Mouse (Mus musculus) lung, embryonic 15.5 days (tissue): ENCODE measurements around the gene Usp30. TPM values are rescaled to one million over a fixed set of nuclear protein-coding genes. Genes with fewer than 3 reads are reported as not detected.

Source experiments
- ATAC-seq: fragments of 200-750 bp; cut with Nextera tagmentation; 2 replicates; pipeline ENCODE4 v1.8.0; 2017; ENCODE audit warnings: moderate number of reproducible peaks, borderline replicate concordance; ENCODE audit not compliant: low FRiP score, low TSS enrichment; ENCODE audit errors: extremely low read depth
- H3K27ac ChIP-seq: fragments of 300-500 bp; sonication (generic); 2 replicates; pipeline ENCODE4 v1.5.1; 2015; ENCODE audit warnings: moderate library complexity, mild to moderate bottlenecking, inconsistent platforms
- H3K27me3 ChIP-seq: fragments of 300-500 bp; sonication (generic); 2 replicates; pipeline ENCODE4 v1.6.1; 2015; ENCODE audit warnings: inconsistent platforms
- H3K36me3 ChIP-seq: fragments of 300-500 bp; sonication (generic); 2 replicates; pipeline ENCODE4 v1.6.1; 2015; ENCODE audit warnings: inconsistent platforms
- H3K4me1 ChIP-seq: fragments of 300-500 bp; sonication (generic); 2 replicates; pipeline ENCODE4 v1.6.1; 2015; ENCODE audit warnings: inconsistent platforms
- H3K4me2 ChIP-seq: fragments of 300-500 bp; sonication (generic); 2 replicates; pipeline ENCODE4 v1.6.1; 2015; ENCODE audit warnings: inconsistent platforms, mild to moderate bottlenecking, moderate library complexity
- H3K4me3 ChIP-seq: fragments of 300-500 bp; sonication (generic); 2 replicates; pipeline ENCODE4 v1.5.1; 2015; ENCODE audit warnings: mild to moderate bottlenecking, inconsistent platforms
- H3K9ac ChIP-seq: fragments of 300-500 bp; sonication (generic); 2 replicates; pipeline ENCODE4 v1.6.1; 2015; ENCODE audit warnings: inconsistent platforms
- H3K9me3 ChIP-seq: fragments of 300-500 bp; sonication (generic); 2 replicates; pipeline ENCODE4 v1.6.1; 2016; ENCODE audit warnings: inconsistent platforms
- WGBS: fragments of 180-500 bp; shearing (Covaris S2); methylation state at CpG from one replicate; pipeline ENCODE4 v1.1.7; 2015; 5-methylcytosine and 5-hydroxymethylcytosine counted together
- polyA plus RNA-seq: library from polyadenylated mRNA; unstranded; fragments of >200 nt; fragmentation: Nextera tagmentation; extraction: Ambion mirVana; gene quantifications from 2 replicates; pipeline ENCODE4 v1.2.1, GENCODE M21; 2015

The Usp30 gene
- polyA plus RNA-seq, result 11.4 and 13.2 TPM in 2 replicates

DNA sequence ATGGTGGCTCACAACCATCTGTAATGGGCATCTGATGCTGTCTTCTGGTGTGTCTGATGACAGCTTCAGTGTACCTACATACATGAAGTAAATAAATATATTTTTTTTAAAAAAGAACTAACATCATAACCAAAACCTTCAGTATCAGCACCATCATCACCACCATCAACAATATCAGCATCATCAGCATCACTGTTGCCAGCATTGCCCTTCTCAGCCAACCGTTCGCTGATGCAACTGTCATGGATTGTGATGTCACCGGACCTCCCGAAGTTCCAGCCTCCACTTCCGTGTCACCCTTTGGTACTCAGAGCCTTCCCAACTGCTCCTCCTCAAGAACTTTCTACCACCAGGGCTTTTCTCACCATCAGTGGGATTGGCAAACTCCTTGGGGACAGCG, at the start of gene Usp30:
TSS of gene Usp30 (plus strand) at position 301 of the 400 bp plus-strand sequence.
- Histone ChIP-seq H3K4me2 (no peak within 1 kb of the TSS), H3K36me3 (no peaks in the 10 kb centered on the region), H3K4me3 (no peak within 1 kb of the TSS), H3K27me3 (no peaks in the 10 kb centered on the region), H3K9me3 (no peaks in the 10 kb centered on the region), H3K4me1 (no peaks in the 10 kb centered on the region), H3K27ac (no peak within 1 kb of the TSS), H3K9ac (no peak within 1 kb of the TSS)
- WGBS, result 83% methylated on average over 6 of the region's 6 CpGs
- ATAC-seq, result no peak

DNA sequence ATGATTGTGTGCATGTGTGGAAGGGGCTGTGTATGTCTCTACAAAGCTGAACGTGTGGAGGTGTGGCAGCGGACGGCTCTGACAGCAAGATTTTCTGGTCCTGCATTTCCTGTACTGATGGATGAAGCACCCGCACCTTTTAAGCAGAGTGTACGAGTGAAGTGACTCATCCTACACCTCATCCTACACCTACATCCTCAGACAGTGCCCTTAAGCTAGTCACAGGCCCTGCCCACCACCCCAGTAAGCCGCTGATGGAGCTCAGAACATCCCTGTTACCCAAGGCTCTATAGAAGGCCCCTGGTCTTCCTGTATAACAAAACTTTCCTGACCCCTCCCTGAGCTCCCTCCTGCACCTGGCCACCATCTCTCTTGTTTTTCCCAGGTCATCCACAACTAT, 40.9 kb upstream of the Usp30 start:
- H3K9ac ChIP-seq, result no peak overlapping the region
- no peaks in the 10 kb centered on the region for H3K36me3 ChIP-seq
- no peak for ATAC-seq
- no peaks in the 10 kb centered on the region for H3K9me3 ChIP-seq
- H3K27me3 ChIP-seq, result no peaks in the 10 kb centered on the region
- no peaks in the 10 kb centered on the region for H3K4me1 ChIP-seq
- no peak overlapping the region for H3K27ac ChIP-seq
- H3K4me2 ChIP-seq, result no peak overlapping the region
- WGBS, result 44% methylated on average over 6 of the region's 6 CpGs
- no peak overlapping the region for H3K4me3 ChIP-seq

DNA sequence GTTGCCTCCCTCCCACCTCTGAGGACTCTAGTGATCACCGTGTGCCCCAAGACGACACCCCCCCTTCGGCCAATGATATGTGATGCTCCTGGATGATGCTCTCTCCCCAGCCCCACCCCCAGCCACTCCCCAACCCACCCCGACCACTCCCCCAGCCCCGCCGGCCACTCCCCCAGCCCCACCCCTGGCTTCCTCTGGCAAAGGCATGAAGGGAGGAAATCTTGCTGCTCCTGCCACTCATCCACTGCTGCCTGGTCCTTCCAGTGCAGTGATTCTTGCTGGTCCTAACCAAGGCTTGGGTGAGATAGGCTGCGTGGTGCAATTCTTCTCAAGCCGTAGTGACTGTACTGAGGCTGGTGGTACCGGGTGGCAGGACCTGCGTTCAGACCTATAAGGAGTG, 40.4 kb upstream of the Usp30 start:
- 0 out of 2 replicates have a peak, but pooled peaks have one; percentile 10 for ATAC-seq
- H3K9me3 ChIP-seq, result no peaks in the 10 kb centered on the region
- no peaks in the 10 kb centered on the region for H3K4me1 ChIP-seq
- H3K27ac ChIP-seq, result no peak overlapping the region
- H3K9ac ChIP-seq, result no peak overlapping the region
- 7% methylated on average over 8 of the region's 10 CpGs for WGBS
- H3K4me3 ChIP-seq, result no peak overlapping the region
- no peaks in the 10 kb centered on the region for H3K36me3 ChIP-seq
- H3K4me2 ChIP-seq, result no peak overlapping the region
- no peaks in the 10 kb centered on the region for H3K27me3 ChIP-seq

DNA sequence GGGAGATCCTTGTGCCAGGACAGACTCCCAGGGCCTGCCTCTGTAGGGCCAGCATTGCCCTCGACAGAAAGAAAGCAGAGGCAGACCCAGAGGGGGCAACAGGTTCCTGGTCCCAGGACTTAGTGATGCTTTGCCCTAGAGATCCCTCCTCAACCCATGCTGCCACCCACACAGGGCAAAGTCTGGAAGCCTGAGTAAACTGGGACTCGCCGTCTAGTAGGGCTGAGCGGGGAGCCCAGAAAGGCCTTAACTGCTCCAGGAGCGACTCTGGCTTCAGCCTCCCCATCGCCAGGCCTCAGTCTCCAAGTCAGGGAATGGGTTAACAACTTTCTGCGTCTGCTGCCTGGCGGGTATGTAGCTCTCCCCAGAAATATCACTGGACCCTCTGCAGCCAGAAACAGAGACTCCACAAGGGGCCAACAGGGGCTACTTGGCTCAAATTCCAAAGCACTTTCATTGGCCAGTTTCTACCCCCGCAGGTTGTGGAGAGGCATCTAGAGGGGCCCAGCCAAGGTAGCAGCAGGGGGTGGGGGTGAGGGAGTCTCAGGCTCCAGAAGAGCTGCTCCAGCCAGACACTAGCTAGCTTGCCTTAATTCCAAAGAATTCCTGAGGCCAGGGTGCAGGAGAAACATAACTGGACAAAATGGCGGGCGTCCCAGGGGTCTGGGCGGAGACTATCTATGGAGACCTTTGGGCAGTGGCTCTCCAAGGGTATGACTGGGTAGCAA, 37.9 kb upstream of the Usp30 start:
- Histone ChIP-seq H3K4me1 (no peaks in the 10 kb centered on the region), H3K27me3 (no peaks in the 10 kb centered on the region), H3K9ac (no peak overlapping the region), H3K36me3 (no peaks in the 10 kb centered on the region), H3K9me3 (no peaks in the 10 kb centered on the region), H3K27ac (no peak overlapping the region), H3K4me2 (no peak overlapping the region), H3K4me3 (no peak overlapping the region)
- ATAC-seq, result no peak
- 77% methylated on average over 12 of the region's 12 CpGs for WGBS

DNA sequence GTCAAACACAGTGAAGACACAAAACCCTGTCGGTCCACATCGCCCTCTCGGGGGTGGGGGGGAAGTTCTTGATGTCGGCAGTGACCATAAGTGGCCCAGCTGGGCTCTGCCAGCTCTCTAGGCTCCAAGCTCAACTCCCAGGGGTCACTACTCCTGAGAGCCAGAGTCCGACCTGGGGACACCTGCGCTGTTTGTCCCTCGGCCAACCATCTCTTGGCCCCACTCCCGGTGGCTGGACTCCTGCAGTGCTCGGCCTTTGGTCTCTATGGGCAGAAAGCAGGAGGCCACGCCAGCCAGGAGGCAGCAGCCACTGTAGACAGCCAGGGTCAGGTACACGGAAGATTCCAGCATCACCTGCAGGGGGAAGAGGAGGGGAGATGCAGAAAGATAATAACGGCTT, 37.1 kb upstream of the Usp30 start:
- Histone ChIP-seq H3K36me3 (no peaks in the 10 kb centered on the region), H3K9me3 (no peaks in the 10 kb centered on the region), H3K4me1 (no peaks in the 10 kb centered on the region), H3K27ac (no peak overlapping the region), H3K27me3 (no peaks in the 10 kb centered on the region), H3K4me2 (no peak overlapping the region), H3K9ac (no peak overlapping the region), H3K4me3 (no peak overlapping the region)
- WGBS, result 77% methylated on average over 12 of the region's 12 CpGs
- no peak for ATAC-seq

DNA sequence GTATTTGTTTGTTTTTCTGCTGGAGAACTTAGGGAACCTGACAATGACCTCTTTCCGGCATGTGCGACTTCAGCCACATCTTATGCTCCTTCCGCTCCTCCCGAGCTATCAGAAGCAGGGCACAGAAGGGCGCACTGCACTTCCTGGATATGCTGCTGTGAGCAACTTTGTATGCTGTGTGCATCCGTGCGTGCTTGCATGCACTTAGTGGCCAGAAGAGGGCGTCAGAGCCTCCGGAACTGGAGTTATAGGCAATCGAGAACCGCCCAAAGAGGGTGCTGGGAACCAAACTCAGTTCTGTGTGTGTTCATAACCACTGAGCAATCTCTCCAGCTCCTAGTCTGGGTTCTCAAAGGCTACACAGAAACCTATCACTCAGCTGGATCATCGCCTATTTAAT, 34.6 kb upstream of the Usp30 start:
- ATAC-seq, result no peak
- no peaks in the 10 kb centered on the region for H3K4me1 ChIP-seq
- H3K36me3 ChIP-seq, result no peaks in the 10 kb centered on the region
- WGBS, result 90% methylated on average over 12 of the region's 12 CpGs
- no peak overlapping the region for H3K27ac ChIP-seq
- no peak overlapping the region for H3K4me3 ChIP-seq
- H3K9me3 ChIP-seq, result no peaks in the 10 kb centered on the region
- H3K9ac ChIP-seq, result no peak overlapping the region
- no peaks in the 10 kb centered on the region for H3K27me3 ChIP-seq
- H3K4me2 ChIP-seq, result no peak overlapping the region

DNA sequence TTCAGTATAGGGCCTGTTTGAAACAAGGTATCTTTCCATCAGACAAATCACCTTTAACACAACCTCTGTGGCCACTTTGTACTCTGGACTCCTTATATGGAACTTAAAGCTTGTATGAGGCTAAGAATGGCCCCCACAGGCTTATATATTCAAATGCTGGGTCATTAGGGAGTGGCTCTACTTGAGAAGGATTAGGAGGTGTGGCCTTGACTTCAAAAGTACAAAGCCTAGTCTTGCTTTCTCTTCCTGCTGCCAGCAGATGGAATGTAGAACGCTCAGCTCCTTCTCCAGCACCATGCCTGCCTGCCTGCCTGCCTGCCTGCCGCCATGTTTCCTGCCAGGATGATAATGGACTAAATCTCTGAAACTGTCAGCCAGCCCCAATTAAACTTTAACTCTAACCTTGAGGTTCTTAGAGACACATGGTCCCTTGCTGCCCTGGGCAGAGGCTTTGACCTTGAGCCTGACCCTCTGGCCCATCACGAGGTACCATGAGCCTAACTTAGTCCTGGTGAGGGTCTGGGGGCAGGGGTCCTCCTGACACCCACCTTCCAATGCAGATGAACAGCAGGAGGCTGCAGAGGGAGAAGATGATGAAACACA, 33.0 kb upstream of the Usp30 start:
- no peak for ATAC-seq
- H3K9ac ChIP-seq, result no peak overlapping the region
- no peaks in the 10 kb centered on the region for H3K9me3 ChIP-seq
- WGBS, result 79% methylated on average over 3 of the region's 3 CpGs
- H3K27ac ChIP-seq, result no peak overlapping the region
- no peak overlapping the region for H3K4me2 ChIP-seq
- no peaks in the 10 kb centered on the region for H3K4me1 ChIP-seq
- H3K36me3 ChIP-seq, result no peaks in the 10 kb centered on the region
- H3K27me3 ChIP-seq, result no peaks in the 10 kb centered on the region
- no peak overlapping the region for H3K4me3 ChIP-seq

DNA sequence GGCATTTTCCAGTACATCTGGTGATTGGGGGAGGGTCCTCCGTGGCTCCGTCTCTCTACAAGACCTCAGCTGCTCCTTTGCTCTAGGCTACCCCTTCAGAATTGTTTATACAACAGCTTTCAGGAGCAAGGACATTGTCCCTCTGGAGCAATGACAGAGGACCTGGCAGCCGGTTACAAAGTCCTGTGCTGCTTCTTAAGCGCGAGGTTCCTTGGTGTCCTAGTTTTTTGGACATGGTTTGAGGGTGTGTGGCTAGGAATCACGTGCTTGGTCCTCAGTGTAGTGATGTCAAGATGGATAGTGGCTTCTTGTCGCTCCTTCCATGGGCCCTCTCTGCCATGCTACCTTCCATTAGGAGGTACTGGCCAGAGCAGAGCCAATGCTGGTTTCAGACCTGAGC, 30.9 kb upstream of the Usp30 start:
- 62% methylated on average over 7 of the region's 7 CpGs for WGBS
- H3K36me3 ChIP-seq, result no peaks in the 10 kb centered on the region
- no peaks in the 10 kb centered on the region for H3K27me3 ChIP-seq
- no peak overlapping the region for H3K4me3 ChIP-seq
- H3K9me3 ChIP-seq, result no peaks in the 10 kb centered on the region
- no peak overlapping the region for H3K27ac ChIP-seq
- no peak overlapping the region for H3K4me2 ChIP-seq
- no peaks in the 10 kb centered on the region for H3K4me1 ChIP-seq
- H3K9ac ChIP-seq, result no peak overlapping the region
- ATAC-seq, result no peak

DNA sequence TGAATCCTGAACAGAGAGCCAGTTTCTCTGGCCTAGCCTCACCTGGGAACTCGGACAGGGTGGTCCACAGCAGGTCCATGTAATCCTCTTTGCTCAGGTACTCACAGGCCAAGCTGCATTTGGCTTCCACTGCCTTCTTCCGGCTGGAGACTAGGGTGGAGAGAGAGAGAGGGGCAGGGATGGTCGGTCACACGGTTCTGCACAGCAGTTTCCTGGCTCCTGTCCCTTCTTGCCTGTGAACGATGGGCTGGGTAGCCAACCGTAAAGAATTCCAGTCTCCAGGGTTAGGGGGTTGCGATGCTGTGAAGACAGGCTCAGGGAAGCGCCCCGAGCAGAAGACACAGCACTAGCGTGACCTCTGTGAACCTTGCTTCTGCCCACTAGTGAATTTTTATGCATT, 30.1 kb upstream of the Usp30 start:
- Histone ChIP-seq H3K27me3 (no peaks in the 10 kb centered on the region), H3K4me1 (no peaks in the 10 kb centered on the region), H3K4me2 (no peak overlapping the region), H3K9me3 (no peaks in the 10 kb centered on the region), H3K9ac (no peak overlapping the region), H3K4me3 (no peak overlapping the region), H3K36me3 (no peaks in the 10 kb centered on the region), H3K27ac (no peak overlapping the region)
- WGBS, result 60% methylated on average over 10 of the region's 10 CpGs
- no peak for ATAC-seq

DNA sequence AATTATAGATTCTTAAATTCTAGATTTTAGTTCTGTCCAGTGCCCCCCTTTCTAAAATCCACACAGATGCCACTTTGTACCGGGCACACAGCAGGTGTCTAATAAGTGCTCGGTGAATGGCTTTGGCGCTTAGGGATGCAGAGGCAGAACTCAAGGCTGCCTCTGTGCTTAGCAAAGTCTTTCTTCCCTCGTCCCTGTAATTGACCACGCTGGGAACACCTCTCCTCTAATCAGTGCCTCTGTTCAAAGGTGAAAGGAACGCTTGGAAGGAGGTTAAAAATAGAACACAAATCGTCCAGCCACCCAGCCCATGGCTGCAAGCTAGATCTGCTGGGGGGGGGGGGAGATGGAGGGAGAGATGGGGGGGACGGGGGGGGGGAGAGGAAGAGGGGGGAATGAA, 24.8 kb upstream of the Usp30 start:
- 32% methylated on average over 7 of the region's 8 CpGs for WGBS
- Histone ChIP-seq H3K9me3 (no peaks in the 10 kb centered on the region), H3K4me2 (no peak overlapping the region), H3K9ac (no peak overlapping the region), H3K36me3 (no peaks in the 10 kb centered on the region), H3K27ac (no peak overlapping the region), H3K27me3 (no peaks in the 10 kb centered on the region), H3K4me1 (peaks cover 4% of the 10 kb centered on the region), H3K4me3 (no peak overlapping the region)
- no peak for ATAC-seq

DNA sequence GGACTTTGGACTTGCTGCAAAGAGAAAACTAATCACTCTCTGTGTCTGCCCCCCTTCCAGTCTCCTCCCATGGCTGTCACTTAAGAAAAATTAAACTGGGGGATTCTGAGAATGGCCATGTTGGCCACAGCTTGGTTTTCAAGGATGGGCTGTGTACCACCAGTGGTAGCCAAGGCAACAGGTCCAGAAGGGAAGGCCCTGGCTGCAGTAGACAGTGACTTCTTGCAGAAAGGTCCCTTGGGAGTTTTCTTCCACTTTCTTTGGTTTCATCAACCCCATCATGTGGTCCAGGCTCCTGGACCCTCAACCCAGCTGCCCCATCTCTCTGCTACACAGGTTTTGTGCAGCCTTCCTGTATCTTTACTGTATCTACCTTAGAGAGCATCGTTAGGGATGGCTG, 24.4 kb upstream of the Usp30 start:
- no peak for ATAC-seq
- peaks cover 4% of the 10 kb centered on the region for H3K4me1 ChIP-seq
- WGBS, result 68% methylated on average over 1 of the region's 1 CpGs
- H3K4me2 ChIP-seq, result no peak overlapping the region
- no peaks in the 10 kb centered on the region for H3K9me3 ChIP-seq
- H3K9ac ChIP-seq, result no peak overlapping the region
- H3K4me3 ChIP-seq, result no peak overlapping the region
- H3K27me3 ChIP-seq, result no peaks in the 10 kb centered on the region
- H3K36me3 ChIP-seq, result no peaks in the 10 kb centered on the region
- no peak overlapping the region for H3K27ac ChIP-seq

DNA sequence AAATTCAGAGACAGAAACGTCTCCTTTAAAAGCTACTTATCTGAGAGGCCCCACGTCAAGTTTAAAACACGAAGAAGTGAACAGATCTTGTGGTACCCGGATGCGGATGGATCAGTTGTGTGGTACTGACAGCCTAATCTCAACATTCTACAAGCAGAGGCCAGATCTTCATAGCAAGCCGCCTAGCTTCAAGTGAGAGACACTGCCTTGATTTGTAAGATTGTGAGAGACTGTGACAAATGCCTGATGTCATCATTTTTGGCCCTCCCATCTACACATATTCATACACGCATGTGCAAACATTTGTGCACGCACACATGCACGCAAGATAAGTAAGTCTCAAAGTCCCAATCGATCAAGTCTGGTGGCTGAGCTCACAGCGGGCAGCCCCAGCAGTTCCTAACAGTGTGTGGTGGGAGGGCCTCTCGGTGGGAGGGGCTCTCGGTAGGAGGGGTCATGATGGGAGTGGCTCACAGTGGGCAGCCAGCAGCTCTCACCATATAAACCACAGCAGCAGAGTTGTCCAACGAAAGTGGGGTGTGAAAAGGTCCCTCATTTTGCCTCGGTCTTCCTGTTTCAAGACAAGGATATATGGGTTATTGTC, 23.8 kb upstream of the Usp30 start:
- Histone ChIP-seq H3K4me1 (peaks cover 4% of the 10 kb centered on the region), H3K4me3 (no peak overlapping the region), H3K9me3 (no peaks in the 10 kb centered on the region), H3K36me3 (no peaks in the 10 kb centered on the region), H3K27me3 (no peaks in the 10 kb centered on the region), H3K9ac (no peak overlapping the region), H3K27ac (no peak overlapping the region), H3K4me2 (peak overlapping the region; percentile 33; the same call in 1 of the 2 replicates)
- 9% methylated on average over 15 of the region's 15 CpGs for WGBS
- ATAC-seq, result peak; percentile 72; the same call in 1 of the 2 replicates
